Mouse (Mus musculus) neural tube, embryonic 11.5 days (tissue): ENCODE data around the gene Gemin4. TPM values are rescaled to one million over a fixed set of nuclear protein-coding genes. Genes with fewer than 3 reads are reported as not detected.
"Not testable (repeated sequence)": the region's sequence is repeated elsewhere in the genome, so short reads cannot be mapped to it uniquely, and the experiment has no call there.

Experiments
- ATAC-seq: fragments of 200-750 bp; cut with Nextera tagmentation; 2 replicates; pipeline ENCODE4 v1.8.0; 2017; ENCODE audit warnings: moderate number of reproducible peaks, mild to moderate bottlenecking, moderate TSS enrichment, moderate library complexity; ENCODE audit not compliant: insufficient read depth, low FRiP score, low TSS enrichment
- DNase-seq: peaks from one replicate; pipeline ENCODE4 v3.0.0-alpha.2; 2015; ENCODE audit warnings: low spot score
- H3K27ac ChIP-seq: fragments of 300-500 bp; sonication (generic); 2 replicates; pipeline ENCODE4 v1.5.1; 2014; ENCODE audit warnings: low read depth, mild to moderate bottlenecking, low read length
- H3K27me3 ChIP-seq: fragments of 300-500 bp; sonication (generic); 2 replicates; pipeline ENCODE4 v1.6.1; 2014; ENCODE audit warnings: mild to moderate bottlenecking, low read length, mixed read lengths; ENCODE audit not compliant: control insufficient read depth, insufficient read depth
- H3K36me3 ChIP-seq: fragments of 300-500 bp; sonication (generic); 2 replicates; pipeline ENCODE4 v1.6.1; 2014; ENCODE audit warnings: mild to moderate bottlenecking, low read length, moderate library complexity, mixed read lengths; ENCODE audit not compliant: control insufficient read depth, insufficient read depth
- H3K4me1 ChIP-seq: fragments of 300-500 bp; sonication (generic); 2 replicates; pipeline ENCODE4 v1.6.1; 2014; ENCODE audit warnings: low read length, mixed read lengths; ENCODE audit not compliant: control insufficient read depth, insufficient read depth
- H3K4me2 ChIP-seq: fragments of 300-500 bp; sonication (generic); 2 replicates; pipeline ENCODE4 v1.6.1; 2014; ENCODE audit warnings: low read depth, mild to moderate bottlenecking, moderate library complexity
- H3K4me3 ChIP-seq: fragments of 300-500 bp; sonication (generic); 2 replicates; pipeline ENCODE4 v1.5.1; 2014; ENCODE audit warnings: low read depth, low read length
- H3K9ac ChIP-seq: fragments of 300-500 bp; sonication (generic); 2 replicates; pipeline ENCODE4 v1.6.1; 2014; ENCODE audit warnings: mild to moderate bottlenecking, low read length
- H3K9me3 ChIP-seq: fragments of 300-500 bp; sonication (generic); 2 replicates; pipeline ENCODE4 v1.6.1; 2016; ENCODE audit warnings: low read length; ENCODE audit not compliant: control insufficient read depth
- WGBS: fragments of 180-500 bp; shearing (Covaris S2); extraction: QIAGEN DNeasy Blood & Tissue Kit; methylation state at CpG from one replicate; pipeline ENCODE4 v1.1.7; 2014; 5-methylcytosine and 5-hydroxymethylcytosine counted together
- polyA plus RNA-seq: library from polyadenylated mRNA; unstranded; fragments of >200 nt; fragmentation: Nextera tagmentation; extraction: Ambion mirVana; gene quantifications from 2 replicates; pipeline ENCODE4 v1.2.1, GENCODE M21; 2014

Gemin4 gene
- polyA plus RNA-seq, 1 experiment from 2014 or later, result 37.9 TPM

DNA sequence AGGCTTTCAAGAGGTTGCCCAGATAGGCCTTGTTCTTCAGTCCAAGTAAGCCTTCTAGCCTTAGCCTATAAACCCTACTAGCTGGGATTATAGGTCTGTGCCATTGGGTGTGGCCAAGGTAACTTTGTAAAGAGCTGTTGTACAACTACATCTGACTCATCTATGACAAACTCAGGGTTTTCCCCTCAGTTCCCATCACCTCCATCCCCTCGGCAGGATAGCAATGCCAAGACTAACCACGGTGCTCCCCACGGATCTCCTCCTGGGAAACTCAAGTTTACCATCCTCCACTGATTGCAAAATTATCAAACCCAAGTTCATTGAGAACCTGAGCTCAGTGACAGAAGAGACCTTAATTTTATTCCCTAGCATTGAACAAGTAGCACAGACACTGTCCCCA, 18.7 kb upstream of the Gemin4 start:
- H3K4me1 ChIP-seq, result no peaks in the 10 kb centered on the region
- no peaks in the 10 kb centered on the region for H3K27me3 ChIP-seq
- no peaks in the 10 kb centered on the region for H3K9me3 ChIP-seq
- no peak overlapping the region for H3K4me3 ChIP-seq
- DNase-seq (no peak), ATAC-seq (no peak)
- H3K4me2 ChIP-seq, result no peak overlapping the region
- WGBS, result 90% methylated on average over 3 of the region's 3 CpGs
- H3K27ac ChIP-seq, result no peak overlapping the region
- no peak overlapping the region for H3K9ac ChIP-seq
- peaks cover 6% of the 10 kb centered on the region for H3K36me3 ChIP-seq

DNA sequence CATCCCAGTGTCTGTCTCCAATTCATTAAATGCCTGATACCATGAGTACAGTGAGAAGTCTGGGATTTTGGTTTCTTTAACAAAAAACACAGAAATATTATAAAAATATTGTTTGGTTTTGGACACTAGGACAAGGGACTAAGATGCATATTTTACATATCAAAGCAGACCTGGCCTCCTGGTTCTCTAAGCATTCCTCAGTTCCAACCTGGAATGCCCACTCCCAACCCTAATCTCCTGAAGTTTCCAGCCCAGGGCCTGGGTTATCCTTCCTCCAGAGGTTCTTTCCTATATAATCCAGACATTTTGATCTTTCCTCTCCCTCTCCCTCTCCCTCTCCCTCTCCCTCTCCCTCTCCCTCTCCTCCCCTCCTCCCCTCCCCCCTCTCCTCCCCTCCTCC, 7.6 kb upstream of the Gemin4 start:
- peaks cover 3% of the 10 kb centered on the region; the same call in 1 of the 2 replicates for H3K36me3 ChIP-seq
- H3K27me3 ChIP-seq, result no peaks in the 10 kb centered on the region
- ATAC-seq, result no peak
- H3K27ac ChIP-seq, result no peak overlapping the region
- H3K4me1 ChIP-seq, result no peaks in the 10 kb centered on the region
- no peaks in the 10 kb centered on the region for H3K9me3 ChIP-seq
- H3K9ac ChIP-seq, result no peak overlapping the region
- no peak overlapping the region for H3K4me2 ChIP-seq
- no peak overlapping the region for H3K4me3 ChIP-seq
- no peak for DNase-seq

DNA sequence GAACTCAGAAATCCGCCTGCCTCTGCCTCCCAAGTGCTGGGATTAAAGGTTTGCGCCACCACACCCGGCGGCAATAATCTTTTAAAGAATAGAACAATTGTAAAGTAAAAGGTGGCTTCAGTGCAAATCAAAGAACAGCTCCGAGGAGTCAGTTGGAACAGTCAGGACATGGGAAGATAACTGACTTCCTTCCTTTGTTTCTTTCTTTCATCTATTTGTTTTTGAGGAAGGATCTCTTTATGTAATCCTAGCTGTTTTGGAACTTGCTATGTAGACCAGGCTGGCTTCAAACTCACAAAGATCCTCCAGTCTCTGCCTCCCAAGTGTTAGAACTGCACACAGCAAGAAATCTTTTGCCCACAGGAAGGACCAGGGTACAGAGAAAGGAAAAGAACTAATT, 7.2 kb upstream of the Gemin4 start:
- no peak for DNase-seq
- ATAC-seq, result no peak
- Histone ChIP-seq H3K27ac (no peak overlapping the region), H3K4me1 (no peaks in the 10 kb centered on the region), H3K4me3 (no peak overlapping the region), H3K36me3 (peaks cover 3% of the 10 kb centered on the region; the same call in 1 of the 2 replicates), H3K9me3 (no peaks in the 10 kb centered on the region), H3K4me2 (no peak overlapping the region), H3K9ac (no peak overlapping the region), H3K27me3 (no peaks in the 10 kb centered on the region)
- 89% methylated on average over 5 of the region's 5 CpGs for WGBS

DNA sequence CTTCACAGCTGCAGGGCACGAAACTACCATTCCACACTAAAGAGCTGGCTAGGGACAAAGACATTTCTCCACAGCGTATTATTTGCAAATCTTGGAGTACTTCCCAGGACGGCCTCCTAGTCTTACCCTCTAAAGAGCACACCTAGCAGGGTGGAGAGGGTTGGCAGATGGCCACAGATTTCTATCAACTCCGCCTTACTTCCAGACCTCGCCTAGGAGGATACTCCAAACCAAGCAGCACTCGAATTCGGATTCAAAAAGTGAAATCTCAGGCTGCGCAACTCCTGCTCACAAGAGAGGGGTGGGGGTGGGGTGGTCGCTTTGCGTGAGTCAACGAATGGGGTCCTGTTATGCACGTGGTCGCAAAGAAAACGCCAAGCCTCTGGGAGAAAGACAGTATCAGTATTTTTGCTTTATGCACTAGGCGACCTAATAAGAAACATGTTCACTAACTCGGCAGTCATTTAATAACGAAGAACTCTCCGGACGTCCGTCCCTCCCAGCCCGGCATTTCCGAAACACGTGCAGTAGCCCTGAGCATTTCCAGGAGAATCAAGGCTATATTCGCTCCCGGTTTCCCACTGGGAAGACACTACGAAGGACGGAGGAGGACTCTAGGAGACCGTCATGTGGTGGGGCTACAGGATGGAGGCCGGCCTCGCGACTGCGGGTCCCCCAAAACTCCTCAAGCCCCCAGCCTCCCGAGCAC, 629 bp downstream of the Gemin4 start:
- peak; percentile 58 for DNase-seq
- H3K9ac ChIP-seq, result peak overlapping the region; percentile 95
- H3K36me3 ChIP-seq, result peaks cover 12% of the 10 kb centered on the region
- 5% methylated on average over 33 of the region's 33 CpGs for WGBS
- peak overlapping the region; percentile 85 for H3K4me2 ChIP-seq
- no peaks in the 10 kb centered on the region for H3K9me3 ChIP-seq
- ATAC-seq, result peak; percentile 31
- H3K4me1 ChIP-seq, result no peaks in the 10 kb centered on the region
- H3K27ac ChIP-seq, result peak overlapping the region; percentile 83
- H3K27me3 ChIP-seq, result no peaks in the 10 kb centered on the region
- H3K4me3 ChIP-seq, result peak overlapping the region; percentile 83

DNA sequence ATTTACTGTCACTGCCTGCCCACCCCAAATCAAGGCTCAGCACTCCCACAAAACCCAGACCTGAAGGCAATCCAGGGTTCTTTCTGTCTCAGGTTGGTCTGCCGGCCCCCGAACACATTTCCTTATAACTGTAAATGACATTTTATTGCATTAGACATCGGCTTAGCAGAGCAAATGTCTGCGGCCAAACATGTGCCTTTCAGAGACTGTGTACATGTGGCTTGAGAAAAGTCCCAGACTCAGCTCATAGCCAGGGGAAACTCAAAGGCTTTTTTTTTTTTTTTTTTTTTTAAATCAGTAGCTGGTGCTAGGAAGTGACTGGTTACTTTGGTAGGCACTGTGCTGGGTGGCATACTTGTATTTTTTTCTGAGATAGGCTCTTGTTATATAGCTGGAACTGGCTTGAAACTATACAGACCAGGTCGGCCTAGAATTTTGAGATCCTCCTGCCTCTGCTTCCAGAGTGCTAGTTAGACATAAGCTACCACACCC, 1.4 kb downstream of the Gemin4 start:
- Histone ChIP-seq H3K4me2 (peak overlapping the region; percentile 85), H3K4me1 (no peaks in the 10 kb centered on the region), H3K9me3 (no peaks in the 10 kb centered on the region), H3K27ac (no peak overlapping the region), H3K27me3 (no peaks in the 10 kb centered on the region), H3K36me3 (peaks cover 12% of the 10 kb centered on the region), H3K9ac (peak overlapping the region; percentile 95), H3K4me3 (peak overlapping the region; percentile 83)
- no peak for DNase-seq
- no peak for ATAC-seq
- 97% methylated on average over 5 of the region's 5 CpGs for WGBS

DNA sequence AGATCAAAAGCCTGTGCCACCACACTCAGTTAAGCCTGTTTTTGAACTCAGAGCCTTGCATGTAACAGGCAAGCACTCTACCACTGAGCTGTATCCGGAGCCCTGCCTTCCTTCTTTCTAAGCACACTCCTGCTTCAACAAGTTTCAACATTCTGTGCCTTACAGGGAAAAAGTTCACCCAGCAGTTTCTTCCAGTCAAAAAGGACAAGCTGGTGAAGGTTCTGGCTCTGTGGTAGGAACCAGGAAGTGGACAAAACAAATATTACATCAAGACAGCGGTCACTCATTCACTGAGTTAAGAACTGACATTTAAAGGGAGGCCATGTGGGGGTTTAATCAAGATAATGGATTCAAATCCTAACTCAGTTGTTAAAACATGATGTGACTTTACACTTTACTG, 2.5 kb downstream of the Gemin4 start:
- ATAC-seq (no peak), DNase-seq (no peak)
- H3K27ac ChIP-seq, result no peak overlapping the region
- no peaks in the 10 kb centered on the region for H3K4me1 ChIP-seq
- WGBS, result 96% methylated on average over 2 of the region's 2 CpGs
- no peak overlapping the region for H3K4me3 ChIP-seq
- no peaks in the 10 kb centered on the region for H3K27me3 ChIP-seq
- H3K36me3 ChIP-seq, result peaks cover 12% of the 10 kb centered on the region
- H3K9me3 ChIP-seq, result no peaks in the 10 kb centered on the region
- no peak overlapping the region for H3K9ac ChIP-seq
- no peak overlapping the region for H3K4me2 ChIP-seq

DNA sequence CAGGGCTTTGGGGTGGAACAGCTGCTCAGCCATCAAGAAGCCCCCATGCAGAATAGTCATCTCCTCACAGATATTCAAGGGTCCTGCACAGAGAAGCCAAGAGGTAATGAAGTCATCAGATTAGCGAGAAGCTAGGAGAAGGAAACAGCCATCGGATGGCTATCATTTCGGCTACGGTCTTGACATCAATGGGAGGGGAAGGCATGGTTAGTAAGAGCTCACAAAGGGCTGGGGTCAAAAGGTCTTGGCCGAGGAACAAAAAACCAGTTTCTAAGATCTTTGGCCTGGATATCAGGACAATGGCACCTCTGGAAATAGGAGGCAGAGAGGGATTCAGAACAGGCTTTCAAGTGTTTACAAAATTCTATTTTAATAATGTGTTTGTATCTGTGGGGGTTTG, 3.6 kb downstream of the Gemin4 start:
- H3K4me1 ChIP-seq, result no peaks in the 10 kb centered on the region
- no peak for ATAC-seq
- H3K27ac ChIP-seq, result no peak overlapping the region
- H3K36me3 ChIP-seq, result peaks cover 12% of the 10 kb centered on the region
- no peaks in the 10 kb centered on the region for H3K9me3 ChIP-seq
- no peak overlapping the region for H3K4me2 ChIP-seq
- DNase-seq, result no peak
- 51% methylated on average over 5 of the region's 5 CpGs for WGBS
- no peak overlapping the region for H3K4me3 ChIP-seq
- H3K27me3 ChIP-seq, result no peaks in the 10 kb centered on the region
- no peak overlapping the region for H3K9ac ChIP-seq

DNA sequence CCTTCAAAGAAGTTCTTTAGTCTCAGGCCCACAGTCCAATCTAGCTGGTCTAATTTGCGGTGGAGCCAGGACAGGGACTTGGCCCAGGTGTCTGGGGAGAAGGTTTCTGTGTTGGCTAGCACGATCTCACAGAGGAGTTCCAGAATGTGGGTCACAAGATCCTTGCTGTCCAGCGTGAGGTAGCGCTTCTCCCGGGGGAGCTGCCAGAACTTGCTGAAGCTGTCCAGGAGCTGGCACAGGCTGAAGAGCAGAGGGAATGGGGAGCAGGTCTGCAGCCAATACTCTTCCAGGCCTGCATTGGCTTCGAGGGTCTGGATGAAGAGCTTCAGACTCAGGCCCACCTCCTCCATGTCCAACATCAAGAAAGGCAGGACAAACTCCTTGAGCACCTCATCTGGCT, 5.9 kb downstream of the Gemin4 start:
- not testable (repeated sequence) for H3K4me2 ChIP-seq, H3K4me1 ChIP-seq, H3K27me3 ChIP-seq, H3K9me3 ChIP-seq, H3K9ac ChIP-seq, DNase-seq, H3K4me3 ChIP-seq, H3K27ac ChIP-seq, ATAC-seq
- H3K36me3 ChIP-seq, result peaks cover 16% of the 10 kb centered on the region
- WGBS, result 87% methylated on average over 5 of the region's 6 CpGs

DNA sequence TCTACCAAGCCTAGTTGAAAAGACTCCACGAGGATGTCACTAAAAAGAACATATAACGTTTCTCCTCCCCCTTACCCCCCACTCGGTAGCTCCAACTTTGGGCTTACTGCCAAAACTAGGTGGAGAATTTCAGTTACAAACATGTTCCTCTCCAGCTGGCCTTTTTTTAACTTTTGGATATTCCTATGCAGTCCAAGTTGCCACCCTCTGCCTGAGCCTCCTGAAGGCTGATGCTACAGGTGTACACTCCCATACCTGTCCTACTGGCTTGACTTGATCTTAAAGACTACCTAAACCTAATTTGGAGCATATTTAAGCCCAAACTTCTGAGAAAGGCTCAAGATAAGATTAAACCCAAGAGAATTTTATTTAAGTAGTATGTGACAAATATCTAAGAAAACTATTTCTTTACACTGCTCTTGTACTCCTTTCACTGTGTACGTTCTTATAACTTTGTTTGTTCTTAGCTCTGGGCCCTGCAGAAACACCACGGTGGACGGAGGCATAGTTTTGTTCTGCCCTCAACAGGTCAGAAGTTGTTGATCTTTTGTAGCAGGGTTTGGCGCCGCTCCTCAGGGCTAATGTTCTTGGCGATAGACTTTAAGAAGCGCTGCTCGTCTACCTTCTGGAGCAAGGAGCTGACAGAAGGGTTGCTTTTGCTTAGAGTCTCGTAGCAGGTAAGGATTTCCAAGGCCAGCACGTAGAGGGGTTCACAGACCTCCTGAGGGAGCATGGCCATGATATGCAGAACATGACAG, 7.1 kb downstream of the Gemin4 start:
- ATAC-seq (no peak), DNase-seq (no peak)
- no peak overlapping the region for H3K4me3 ChIP-seq
- no peaks in the 10 kb centered on the region for H3K9me3 ChIP-seq
- H3K4me1 ChIP-seq, result no peaks in the 10 kb centered on the region
- H3K36me3 ChIP-seq, result peaks cover 16% of the 10 kb centered on the region
- H3K9ac ChIP-seq, result no peak overlapping the region
- H3K27me3 ChIP-seq, result no peaks in the 10 kb centered on the region
- H3K27ac ChIP-seq, result no peak overlapping the region
- H3K4me2 ChIP-seq, result no peak overlapping the region
- 94% methylated on average over 13 of the region's 13 CpGs for WGBS
